Mouse (Mus musculus) small intestine, adult 2 months (tissue): ENCODE results near the gene Prkaa1.

ENCODE experiments used
- CTCF ChIP-seq: fragments of 200-500 bp; IDR thresholded peaks from 2 replicates; pipeline ENCODE4 v1.5.1; 2012; ENCODE audit warnings: low read depth, mild to moderate bottlenecking, control low read depth, inconsistent platforms, low read length, moderate library complexity, mixed read lengths; ENCODE audit not compliant: insufficient replicate concordance, insufficient read length; ENCODE audit errors: extremely low read depth
- POLR2A ChIP-seq: fragments of 200-500 bp; IDR thresholded peaks from 2 replicates; pipeline ENCODE4 v1.6.1; 2012; ENCODE audit warnings: low read depth, mild to moderate bottlenecking, control low read depth, inconsistent platforms, low read length, moderate library complexity

- TF ChIP-seq CTCF (no peak), POLR2A (no peak)
Measured at GRCm38 (mm10) chr15:5112651-5113050, 31.0 kb upstream of the Prkaa1 start.
